Mouse (Mus musculus) cerebellum, adult 11 months (tissue): Measurements from ENCODE around the gene Slc43a2.

Source experiments
- DNase-seq: peaks from one replicate; pipeline ENCODE4 v3.0.0; 2022

The Slc43a2 gene

GRCm38 (mm10) chr11:75531469-75532242 lies at the start of gene Slc43a2:
Gene Slc43a2 (plus strand): TSS chr11:75531694.
- DNase-seq: peak; percentile 95

DNA sequence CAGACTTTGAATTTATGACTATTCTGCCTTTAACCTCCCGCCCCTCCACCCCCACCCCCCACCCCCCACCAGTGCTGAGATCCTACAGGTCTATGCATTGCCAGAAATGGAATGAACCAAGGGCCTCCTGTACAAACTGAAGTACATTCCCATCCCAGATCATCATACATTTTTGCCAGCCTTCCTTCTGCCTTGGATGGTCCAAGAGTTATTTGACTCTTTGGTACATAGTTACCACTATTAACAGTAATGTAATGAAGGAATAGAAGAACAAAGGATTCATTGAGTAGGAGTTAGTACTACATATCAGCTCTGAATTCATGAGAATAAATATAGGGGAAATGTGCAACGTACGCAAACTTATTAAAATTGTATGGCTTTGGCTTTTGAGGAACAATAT lies 45.3 kb upstream of the Slc43a2 start:
- no peak for DNase-seq

DNA sequence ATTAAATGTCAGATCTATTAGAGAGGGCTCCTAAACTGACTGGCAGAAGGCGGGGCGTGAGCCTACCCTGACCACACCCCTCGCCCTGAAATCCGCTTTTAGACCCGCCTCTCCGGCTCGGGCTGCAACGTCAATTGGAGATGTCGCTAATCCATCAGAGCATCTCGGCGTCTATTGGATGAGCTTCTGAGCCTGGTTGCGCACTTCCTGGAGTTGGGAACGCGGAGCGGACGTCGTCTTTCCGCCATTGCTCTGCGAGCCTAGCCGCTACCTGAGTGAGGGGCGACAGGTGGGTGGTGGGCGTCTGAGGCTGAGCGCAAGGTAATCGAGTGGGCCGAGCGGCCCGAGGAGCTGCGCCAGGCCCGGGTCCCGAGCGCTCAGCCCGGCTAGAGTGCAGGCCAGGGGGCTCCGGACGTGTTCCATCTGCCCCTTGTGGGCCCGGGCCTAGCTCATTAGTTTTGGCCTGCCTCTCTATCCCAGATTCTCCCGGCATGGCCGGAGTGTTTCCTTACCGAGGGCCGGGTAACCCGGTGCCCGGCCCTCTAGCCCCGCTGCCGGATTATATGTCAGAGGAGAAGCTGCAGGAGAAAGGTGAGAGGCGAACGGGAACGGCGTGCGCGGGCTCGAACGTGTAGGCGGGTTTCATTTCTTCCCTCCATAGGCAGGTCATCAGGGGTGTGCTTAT lies 44.8 kb upstream of the Slc43a2 start, which contains the start of gene Prpf8:
Prpf8 (plus strand) TSS at position 216 of the 685 bp plus-strand sequence.
- DNase-seq: peak; percentile 96

GRCm38 (mm10) chr11:75487496-75487895 lies 44.0 kb upstream of the Slc43a2 start:
- DNase-seq: no peak

- no peak for DNase-seq
These were observed 37.0 kb upstream of the Slc43a2 start for GRCm38 (mm10) chr11:75494296-75495049.

DNA sequence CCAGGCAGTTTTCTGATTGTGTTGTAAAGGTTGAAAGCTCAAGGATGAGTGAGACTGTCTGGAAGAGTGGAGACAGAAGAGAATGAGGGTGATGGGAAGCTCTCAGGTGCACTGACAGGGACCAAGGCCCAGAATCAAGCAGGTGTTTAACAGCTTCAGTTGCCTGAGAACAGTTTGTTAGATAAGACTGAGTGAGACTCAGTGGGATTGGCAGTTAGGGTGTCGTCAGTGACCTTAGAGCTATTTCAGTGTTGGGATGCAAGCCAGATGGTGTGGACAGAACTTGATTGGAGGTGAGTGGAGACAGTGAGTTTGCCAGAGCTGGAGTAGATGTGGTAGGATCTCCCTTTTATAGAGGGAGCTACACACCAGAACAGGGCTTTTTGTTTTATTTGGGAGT lies 33.4 kb upstream of the Slc43a2 start:
- DNase-seq: no peak

- no peak for DNase-seq
These were observed 23.3 kb upstream of the Slc43a2 start for GRCm38 (mm10) chr11:75508162-75508561.

DNA sequence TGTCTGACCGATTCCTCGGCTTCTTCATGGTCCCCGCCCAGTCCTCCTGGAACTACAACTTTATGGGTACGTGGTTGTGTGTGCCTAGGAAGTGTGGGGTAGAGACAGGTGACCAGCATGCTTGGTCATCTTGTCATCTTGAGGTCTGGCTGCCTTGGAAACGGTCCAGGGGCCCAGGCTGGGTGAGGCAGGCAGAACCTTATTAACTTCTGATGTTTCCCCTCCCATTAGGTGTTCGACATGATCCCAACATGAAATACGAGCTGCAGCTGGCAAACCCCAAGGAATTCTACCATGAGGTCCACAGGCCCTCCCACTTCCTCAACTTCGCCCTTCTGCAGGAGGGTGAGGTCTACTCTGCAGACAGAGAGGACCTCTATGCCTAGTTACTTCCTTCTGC lies 22.6 kb upstream of the Slc43a2 start:
- DNase-seq: no peak

GRCm38 (mm10) chr11:75509741-75510626 lies 21.5 kb upstream of the Slc43a2 start, which contains the start of gene Rilp:
Gene Rilp (plus strand): TSS chr11:75510094.
- DNase-seq: peak; percentile 62

DNA sequence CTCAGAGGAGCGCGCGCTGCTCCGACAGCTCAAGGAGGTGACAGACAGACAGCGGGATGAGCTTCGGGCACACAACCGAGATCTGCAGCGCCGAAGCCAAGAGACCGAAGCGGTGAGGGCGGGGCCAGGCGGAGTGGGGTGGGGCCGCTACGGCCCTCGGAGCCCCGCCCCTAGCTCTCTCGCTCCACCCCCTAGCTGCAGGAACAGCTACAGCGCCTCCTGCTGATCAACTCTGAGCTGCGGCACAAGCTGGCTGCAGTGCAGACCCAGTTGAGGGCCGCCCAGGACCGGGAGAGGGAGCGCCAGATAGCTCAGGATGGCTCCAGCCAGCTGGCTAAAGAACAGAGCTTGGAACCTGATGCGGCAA lies 20.9 kb upstream of the Slc43a2 start:
- peak; percentile 93 for DNase-seq

- DNase-seq: peak; percentile 56
These were observed 20.3 kb upstream of the Slc43a2 start for GRCm38 (mm10) chr11:75511213-75511612.

DNA sequence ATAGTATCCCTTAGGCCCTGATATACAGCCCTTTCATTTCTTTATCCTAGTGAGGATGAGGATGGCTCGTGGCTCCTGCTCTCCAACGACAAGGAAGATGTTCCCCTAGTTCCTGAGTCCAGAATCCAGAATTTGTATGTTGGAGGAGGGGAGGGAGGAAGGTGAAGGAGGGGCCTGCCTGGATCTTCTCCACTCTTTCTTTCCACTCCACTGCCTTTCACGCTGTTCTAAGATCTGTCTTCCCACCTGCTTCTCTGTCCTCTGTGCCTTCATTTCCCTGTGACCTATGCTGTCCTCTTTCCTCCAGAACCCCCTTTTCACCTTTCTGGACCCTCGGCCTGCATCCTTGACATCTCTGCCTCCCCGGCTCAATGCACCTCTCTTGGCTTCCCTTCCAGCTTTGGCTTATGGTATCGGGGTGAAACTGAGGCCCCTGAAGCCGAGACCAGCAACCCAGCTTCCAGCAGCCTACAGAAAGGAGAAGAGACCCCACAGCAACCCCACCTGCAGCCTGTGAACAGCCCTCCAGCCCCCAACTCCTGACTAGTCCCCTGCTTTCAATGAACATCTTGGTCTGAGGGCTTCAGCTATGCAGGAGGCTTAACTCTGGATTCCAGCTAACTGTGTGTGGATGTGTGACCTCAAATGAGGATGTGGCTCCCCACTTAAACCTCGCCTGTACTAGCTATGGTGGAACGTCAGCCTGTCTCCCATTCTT lies 19.0 kb upstream of the Slc43a2 start:
- no peak for DNase-seq

- DNase-seq: no peak
These were observed 18.2 kb upstream of the Slc43a2 start, which contains the start of gene Scarf1 for GRCm38 (mm10) chr11:75513336-75513735. Gene Scarf1 (plus strand): TSS chr11:75513540.

- no peak for DNase-seq
These were observed 16.3 kb upstream of the Slc43a2 start for GRCm38 (mm10) chr11:75515186-75515585.

DNA sequence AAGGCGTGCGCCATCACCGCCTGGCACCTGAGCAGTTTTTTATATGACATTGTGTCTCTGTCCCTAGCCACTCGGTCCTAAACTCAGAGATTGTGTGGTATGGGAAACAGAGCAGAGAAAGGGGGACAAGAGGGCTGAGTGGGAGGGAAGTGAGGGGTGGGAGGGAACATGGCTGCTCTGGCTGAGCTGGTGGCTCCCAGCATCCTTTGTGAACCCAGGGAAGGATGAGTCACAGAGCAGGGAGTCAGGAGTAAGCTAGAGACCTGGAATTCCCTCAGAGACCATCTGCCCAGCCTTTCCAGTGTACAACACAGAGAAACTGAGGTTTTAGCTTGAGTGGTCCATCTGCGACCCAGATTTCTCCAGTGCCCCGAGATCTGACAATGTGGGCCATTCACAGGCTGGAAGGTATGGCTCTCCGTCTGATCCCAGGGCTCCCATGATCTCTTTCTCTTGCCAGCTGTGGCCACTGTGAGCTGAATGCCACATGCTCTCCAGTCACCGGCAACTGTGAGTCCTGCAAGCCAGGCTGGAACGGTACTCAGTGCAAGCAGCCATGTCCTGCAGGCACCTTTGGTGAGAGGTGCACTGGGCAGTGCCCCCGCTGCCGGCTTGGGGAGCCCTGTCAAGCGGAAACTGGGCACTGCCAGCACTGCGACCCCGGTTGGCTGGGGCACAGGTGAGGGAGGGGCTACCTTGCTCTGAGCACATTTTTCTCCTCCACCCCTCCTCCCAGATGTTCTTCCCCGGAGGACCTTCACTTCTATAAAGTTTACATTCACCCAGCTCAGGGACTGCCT lies 11.5 kb upstream of the Slc43a2 start:
- DNase-seq: no peak

DNA sequence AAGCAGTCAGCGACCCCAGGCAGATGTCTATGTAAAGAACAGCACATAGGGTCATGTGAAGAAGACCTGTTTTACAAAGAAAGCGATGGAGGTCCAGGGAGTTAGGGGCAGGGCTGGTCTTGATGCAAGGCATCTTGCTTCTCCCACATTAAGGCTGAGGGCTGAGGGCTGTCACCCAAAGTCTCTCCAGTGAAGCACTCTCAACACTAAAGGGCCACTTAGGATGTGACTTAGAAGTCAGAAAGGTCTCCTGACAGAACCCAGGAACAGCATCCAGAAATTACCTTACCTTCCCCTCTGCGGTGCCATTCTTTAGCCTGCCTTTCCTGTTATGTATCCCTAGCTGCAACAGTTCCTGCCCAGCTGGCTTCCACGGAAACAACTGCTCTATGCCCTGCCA lies 9.9 kb upstream of the Slc43a2 start:
- DNase-seq: no peak

- DNase-seq: no peak
These were observed 8.7 kb upstream of the Slc43a2 start for GRCm38 (mm10) chr11:75522793-75523192.

DNA sequence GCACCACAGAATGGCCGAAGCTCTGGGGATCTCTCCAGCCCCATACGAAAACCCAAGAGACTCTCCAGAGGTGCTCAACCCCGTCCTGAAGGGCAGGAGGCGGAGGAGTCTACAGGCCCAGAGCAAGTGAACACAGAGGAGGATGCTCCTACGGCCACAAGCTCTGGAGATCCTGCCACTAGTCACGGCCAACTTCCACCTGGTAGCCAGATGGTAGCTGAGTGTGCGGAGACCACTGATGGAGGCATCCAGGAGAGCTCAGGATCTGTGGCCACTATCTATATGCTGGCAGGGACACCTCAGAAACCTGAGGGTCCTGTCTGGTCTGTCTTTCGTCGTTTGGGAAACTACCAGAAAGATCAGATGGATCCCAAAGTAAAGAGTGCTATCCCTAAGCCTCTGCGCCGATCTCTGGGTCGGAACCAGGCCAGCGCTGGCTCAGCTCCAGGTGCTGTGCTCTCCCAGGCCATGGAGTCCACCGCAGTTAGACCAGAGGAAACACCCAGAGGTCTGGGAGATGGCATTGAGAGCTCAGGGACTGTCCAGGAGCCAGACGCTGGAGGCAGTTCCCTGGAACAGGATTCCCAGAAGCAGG lies 5.9 kb upstream of the Slc43a2 start:
- DNase-seq: peak; percentile 73

DNA sequence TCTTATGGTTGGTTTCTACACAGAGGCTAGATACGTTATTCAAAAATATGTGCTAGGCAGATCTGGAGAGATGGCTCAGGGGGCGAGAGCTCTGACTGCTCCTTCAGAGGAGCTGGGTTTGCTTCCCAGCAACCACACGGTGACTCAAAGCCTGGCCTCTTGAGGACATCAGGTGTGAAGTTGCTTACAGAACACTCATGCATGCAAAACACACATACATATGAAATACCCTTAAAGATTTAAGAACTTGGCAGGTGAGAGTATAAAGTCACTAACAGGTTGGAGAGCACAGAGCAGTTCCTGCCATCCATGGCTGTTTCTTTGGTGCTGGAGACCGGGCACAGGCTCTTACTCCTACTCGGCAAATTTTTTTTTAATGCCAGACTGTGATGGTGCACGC lies 4.6 kb upstream of the Slc43a2 start:
- DNase-seq: no peak

DNA sequence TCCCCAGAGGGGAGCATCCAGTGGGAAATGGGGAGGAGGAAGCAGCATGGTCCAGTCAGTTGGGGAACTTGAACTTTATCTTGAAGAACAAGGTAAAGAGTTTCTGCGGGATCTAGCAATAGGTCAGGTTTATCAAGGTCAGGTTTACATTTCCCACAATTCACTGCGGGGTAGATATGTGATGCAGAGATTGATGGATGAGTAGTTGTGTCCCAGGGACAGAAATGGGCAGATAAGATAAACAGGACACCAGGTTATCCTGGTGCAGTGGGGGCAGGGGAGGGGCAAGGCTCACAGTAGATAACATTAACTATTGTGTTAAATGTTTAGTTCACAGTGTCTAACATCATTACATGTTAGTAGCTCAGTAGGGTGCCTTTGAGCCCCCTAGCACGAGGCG lies 1.7 kb upstream of the Slc43a2 start:
- peak; percentile 24 for DNase-seq
